Mouse (Mus musculus): ENCODE measurements around the gene Rftn1. TPM values are rescaled to one million over a fixed set of nuclear protein-coding genes. Genes with fewer than 3 reads are reported as not detected.

Gene Rftn1
- total and polyA plus RNA-seq, 3 experiments = 41.5 to 50.5 (median 49.4) TPM

- no peak overlapping the region for H3K4me3 ChIP-seq
- TF ChIP-seq EP300 (IDR thresholded peaks at IDR 0.05; ENCODE audit: insufficient read depth, low read depth, low read length) = no peak
- no peak for TF ChIP-seq POLR2A (IDR thresholded peaks at IDR 0.05; ENCODE audit: insufficient read depth, low read depth, low read length)
- no peak for TF ChIP-seq CTCF (IDR thresholded peaks at IDR 0.05)
- WGBS = 56% methylated on average over 7 of the region's 7 CpGs
These were observed 215.0 kb downstream of the Rftn1 start for GRCm38 (mm10) chr17:49975481-49975880.

GRCm38 (mm10) chr17:49974996-49975395 lies 215.5 kb downstream of the Rftn1 start:
- H3K27me3 ChIP-seq (ENCODE audit: control insufficient read depth, insufficient read depth, low read length) = no peaks in the 10 kb centered on the region
- H3K4me1 ChIP-seq (ENCODE audit: control insufficient read depth, insufficient read depth, low read length) = no peaks in the 10 kb centered on the region; the same call in 1 of the 2 replicates
- H3K27ac ChIP-seq = no peak overlapping the region
- 90% methylated on average over 6 of the region's 6 CpGs for WGBS
- no peaks in the 10 kb centered on the region for H3K79me2 ChIP-seq (replicated peaks; ENCODE audit: control insufficient read depth, insufficient read depth, low read length)
- H3K4me3 ChIP-seq = no peak overlapping the region
- H3K36me3 ChIP-seq (ENCODE audit: control insufficient read depth, insufficient read depth, low read length) = no peaks in the 10 kb centered on the region
- intact Hi-C loops (cut with DNase I) = no loop called here
- no peak overlapping the region for H3K9ac ChIP-seq (ENCODE audit: low read depth, low read length)
- TF ChIP-seq POLR2A (IDR thresholded peaks at IDR 0.05; ENCODE audit: insufficient read depth, low read depth, low read length) (no peak), EP300 (IDR thresholded peaks at IDR 0.05; ENCODE audit: insufficient read depth, low read depth, low read length) (no peak), CTCF (IDR thresholded peaks at IDR 0.05) (no peak)
- DNase-seq = no peak

More at GRCm38 (mm10) chr17:49975481-49975880, 215.0 kb downstream of the Rftn1 start:
- H3K9ac ChIP-seq (ENCODE audit: low read depth, low read length) = no peak overlapping the region
- DNase-seq = no peak
- no peak overlapping the region for H3K27ac ChIP-seq
- no peaks in the 10 kb centered on the region for H3K36me3 ChIP-seq (ENCODE audit: control insufficient read depth, insufficient read depth, low read length)
- no peaks in the 10 kb centered on the region; the same call in 1 of the 2 replicates for H3K4me1 ChIP-seq (ENCODE audit: control insufficient read depth, insufficient read depth, low read length)
- no peaks in the 10 kb centered on the region for H3K79me2 ChIP-seq (replicated peaks; ENCODE audit: control insufficient read depth, insufficient read depth, low read length)
- no peaks in the 10 kb centered on the region for H3K27me3 ChIP-seq (ENCODE audit: control insufficient read depth, insufficient read depth, low read length)
- intact Hi-C loops (cut with DNase I) = no loop called here

GRCm38 (mm10) chr17:49972164-49972563 lies 218.3 kb downstream of the Rftn1 start:
- Histone ChIP-seq H3K27ac (no peak overlapping the region), H3K79me2 (replicated peaks; ENCODE audit: control insufficient read depth, insufficient read depth, low read length) (no peaks in the 10 kb centered on the region), H3K4me1 (ENCODE audit: control insufficient read depth, insufficient read depth, low read length) (peaks cover 3% of the 10 kb centered on the region), H3K9ac (ENCODE audit: low read depth, low read length) (no peak overlapping the region), H3K4me3 (no peak overlapping the region), H3K36me3 (ENCODE audit: control insufficient read depth, insufficient read depth, low read length) (no peaks in the 10 kb centered on the region), H3K27me3 (ENCODE audit: control insufficient read depth, insufficient read depth, low read length) (no peaks in the 10 kb centered on the region)
- intact Hi-C loops (cut with DNase I) = no loop called here
- DNase-seq = no peak
- WGBS = 88% methylated on average over 1 of the region's 1 CpGs
- TF ChIP-seq CTCF (IDR thresholded peaks at IDR 0.05) (peak; percentile 44), POLR2A (IDR thresholded peaks at IDR 0.05; ENCODE audit: insufficient read depth, low read depth, low read length) (no peak)

- no peaks in the 10 kb centered on the region for H3K27me3 ChIP-seq (ENCODE audit: control insufficient read depth, insufficient read depth, low read length)
- H3K79me2 ChIP-seq (replicated peaks; ENCODE audit: control insufficient read depth, insufficient read depth, low read length) = no peaks in the 10 kb centered on the region
- intact Hi-C loops (cut with DNase I) = no loop called here
- no peak overlapping the region for H3K9ac ChIP-seq (ENCODE audit: low read depth, low read length)
- DNase-seq = no peak
- H3K36me3 ChIP-seq (ENCODE audit: control insufficient read depth, insufficient read depth, low read length) = no peaks in the 10 kb centered on the region
- TF ChIP-seq POLR2A (IDR thresholded peaks at IDR 0.05; ENCODE audit: insufficient read depth, low read depth, low read length) = no peak
- no peak for TF ChIP-seq CTCF (IDR thresholded peaks at IDR 0.05)
- no peak for TF ChIP-seq EP300 (IDR thresholded peaks at IDR 0.05; ENCODE audit: insufficient read depth, low read depth, low read length)
- H3K27ac ChIP-seq = no peak overlapping the region
- no peak overlapping the region for H3K4me3 ChIP-seq
- peaks cover 3% of the 10 kb centered on the region for H3K4me1 ChIP-seq (ENCODE audit: control insufficient read depth, insufficient read depth, low read length)
These were observed 219.4 kb downstream of the Rftn1 start for GRCm38 (mm10) chr17:49971057-49971456.

- no peaks in the 10 kb centered on the region for H3K36me3 ChIP-seq (ENCODE audit: control insufficient read depth, insufficient read depth, low read length)
- TF ChIP-seq EP300 (IDR thresholded peaks at IDR 0.05; ENCODE audit: insufficient read depth, low read depth, low read length) (0 out of 2 replicates have a peak, but pooled peaks have one; percentile 25), POLR2A (IDR thresholded peaks at IDR 0.05; ENCODE audit: insufficient read depth, low read depth, low read length) (no peak), CTCF (IDR thresholded peaks at IDR 0.05) (peak; percentile 89)
- H3K4me1 ChIP-seq (ENCODE audit: control insufficient read depth, insufficient read depth, low read length) = peaks cover 3% of the 10 kb centered on the region
- no peaks in the 10 kb centered on the region for H3K27me3 ChIP-seq (ENCODE audit: control insufficient read depth, insufficient read depth, low read length)
- WGBS = 29% methylated on average over 9 of the region's 9 CpGs
- no peaks in the 10 kb centered on the region for H3K79me2 ChIP-seq (replicated peaks; ENCODE audit: control insufficient read depth, insufficient read depth, low read length)
- intact Hi-C loops (cut with DNase I) = loop anchor here (1.0 to 5.0 kb wide), 2 partner anchors 174 to 269 kb away; no protein-coding TSS in a partner anchor
- H3K9ac ChIP-seq (ENCODE audit: low read depth, low read length) = no peak overlapping the region
- no peak overlapping the region for H3K4me3 ChIP-seq
- peak overlapping the region; percentile 53 for H3K27ac ChIP-seq
- peak; percentile 69 to 72 for DNase-seq
These were observed 221.8 kb downstream of the Rftn1 start for GRCm38 (mm10) chr17:49968467-49969207.
